Mouse (Mus musculus) G1E (cell line): Measurements from ENCODE around the gene Mapkapk3.

ENCODE experiments used
- CTCF ChIP-seq: IDR thresholded peaks from 2 replicates; pipeline ENCODE4 v1.5.1; 2012; ENCODE audit warnings: low read depth, low read length, inconsistent platforms, mixed read lengths
- GATA1 ChIP-seq: IDR thresholded peaks from 2 replicates; pipeline ENCODE4 v1.6.1; 2012; ENCODE audit warnings: borderline replicate concordance, low read length, inconsistent platforms, mixed read lengths
- GATA2 ChIP-seq: IDR thresholded peaks from 2 replicates; pipeline ENCODE4 v1.6.1; 2012; ENCODE audit warnings: low read depth, low read length, inconsistent platforms, borderline replicate concordance
- POLR2AphosphoS5 ChIP-seq: IDR thresholded peaks from 2 replicates; pipeline ENCODE4 v1.6.1; 2012; ENCODE audit warnings: low read depth, low read length, inconsistent platforms; ENCODE audit not compliant: insufficient replicate concordance

GRCm38 (mm10) chr9:107267028-107267427 lies 22.6 kb downstream of the Mapkapk3 start:
- TF ChIP-seq GATA1 (no peak), GATA2 (no peak), CTCF (no peak), POLR2AphosphoS5 (no peak)
